Mouse (Mus musculus) MEL (cell line): ENCODE measurements at regions not wholly inside any gene's neighbourhood (a gene's known extent, or its start where the extent isn't known, plus 50 kb on each side); places are given as distances from the start of the nearest gene placed in this dataset.

ENCODE experiments used
- DNase-seq: peaks from one replicate; pipeline ENCODE4 v3.0.0; 2011; ENCODE audit warnings: low read depth, low spot score
- H3K27ac ChIP-seq: 2 replicates; pipeline ENCODE4 v1.5.1; 2012; ENCODE audit warnings: low read depth, mild to moderate bottlenecking, control low read depth, low read length, moderate library complexity; ENCODE audit not compliant: control insufficient read depth
- H3K27me3 ChIP-seq, 2 experiments: fragments of 150-350 bp in 1 of 2; sonication (generic) in 1 of 2; 2 replicates each; pipeline ENCODE4 v1.6.1; 2012; ENCODE audit warnings: low read length in 2 of 2, mild to moderate bottlenecking in 2 of 2, improper control_type of control experiment in 1 of 2, moderate library complexity in 1 of 2; ENCODE audit not compliant: insufficient read depth in 2 of 2, control insufficient read depth in 1 of 2
- H3K36me3 ChIP-seq, 2 experiments: 2 replicates each; pipeline ENCODE4 v1.6.1; 2012 to 2014; ENCODE audit warnings: low read length in 2 of 2, improper control_type of control experiment in 1 of 2, inconsistent platforms in 1 of 2, mild to moderate bottlenecking in 1 of 2; ENCODE audit not compliant: insufficient read depth in 2 of 2, control insufficient read depth in 1 of 2
- H3K4me1 ChIP-seq, 2 experiments: fragments of 150-350 bp in 1 of 2; sonication (generic) in 1 of 2; 2 replicates each; pipeline ENCODE4 v1.6.1; 2012; ENCODE audit warnings: low read length in 2 of 2, improper control_type of control experiment in 1 of 2, mild to moderate bottlenecking in 1 of 2; ENCODE audit not compliant: insufficient read depth in 2 of 2, control insufficient read depth in 1 of 2
- H3K4me3 ChIP-seq, 2 experiments: fragments of 150-350 bp in 1 of 2; sonication (generic) in 1 of 2; 2 replicates each; pipeline ENCODE4 v1.5.1; 2012; ENCODE audit warnings: low read depth in 2 of 2, low read length in 2 of 2, mild to moderate bottlenecking in 2 of 2, moderate library complexity in 2 of 2, control low read depth in 1 of 2, improper control_type of control experiment in 1 of 2; ENCODE audit not compliant: control insufficient read depth in 1 of 2, insufficient read depth in 1 of 2
- H3K79me2 ChIP-seq: 2 replicates; pipeline ENCODE4 v1.6.1; 2012; ENCODE audit warnings: mild to moderate bottlenecking, low read length, moderate library complexity; ENCODE audit not compliant: control insufficient read depth, poor library complexity, insufficient read depth
- H3K9ac ChIP-seq: 2 replicates; pipeline ENCODE4 v1.6.1; 2012; ENCODE audit warnings: low read depth, mild to moderate bottlenecking, control low read depth, low read length, moderate library complexity; ENCODE audit not compliant: control insufficient read depth, poor library complexity, severe bottlenecking
- H3K9me3 ChIP-seq: fragments of 150-350 bp; sonication (generic); replicated peaks from 2 replicates; pipeline ENCODE4 v1.6.1; 2012; ENCODE audit warnings: mild to moderate bottlenecking, low read length, improper control_type of control experiment, moderate library complexity; ENCODE audit not compliant: insufficient read depth
- CHD1 ChIP-seq: IDR thresholded peaks from 2 replicates; pipeline ENCODE4 v1.6.1; 2012; ENCODE audit warnings: low read depth, mild to moderate bottlenecking, inconsistent platforms, low read length, improper control_type of control experiment
- CHD2 ChIP-seq: IDR thresholded peaks from 2 replicates; pipeline ENCODE4 v1.6.1; 2011; ENCODE audit warnings: low read length, improper control_type of control experiment
- E2F4 ChIP-seq: IDR thresholded peaks from 2 replicates; pipeline ENCODE4 v1.6.1; 2011; ENCODE audit warnings: low read depth, low read length, improper control_type of control experiment, borderline replicate concordance
- EP300 ChIP-seq, 2 experiments: IDR thresholded peaks; 2 replicates each; pipeline ENCODE4 v1.6.1; 2011; ENCODE audit warnings: improper control_type of control experiment in 2 of 2, low read length in 2 of 2, low read depth in 1 of 2, mild to moderate bottlenecking in 1 of 2
- ETS1 ChIP-seq: IDR thresholded peaks from 2 replicates; pipeline ENCODE4 v1.6.1; 2012; ENCODE audit warnings: low read depth, mild to moderate bottlenecking, inconsistent platforms, low read length, improper control_type of control experiment, moderate library complexity
- GATA1 ChIP-seq: IDR thresholded peaks from 2 replicates; pipeline ENCODE4 v1.6.1; 2011; ENCODE audit warnings: low read depth, low read length, improper control_type of control experiment
- HCFC1 ChIP-seq: IDR thresholded peaks from 2 replicates; pipeline ENCODE4 v1.6.1; 2012; ENCODE audit warnings: low read depth, mild to moderate bottlenecking, inconsistent platforms, low read length, improper control_type of control experiment, moderate library complexity
- JUND ChIP-seq: IDR thresholded peaks from 2 replicates; pipeline ENCODE4 v1.6.1; 2011; ENCODE audit warnings: low read depth, mild to moderate bottlenecking, improper control_type of control experiment, low read length
- MAZ ChIP-seq: IDR thresholded peaks from 2 replicates; pipeline ENCODE4 v1.6.1; 2012; ENCODE audit warnings: low read depth, mild to moderate bottlenecking, inconsistent platforms, low read length, improper control_type of control experiment
- MEF2A ChIP-seq: IDR thresholded peaks from 2 replicates; pipeline ENCODE4 v1.6.1; 2014; ENCODE audit warnings: low read depth, mild to moderate bottlenecking, inconsistent platforms, low read length, improper control_type of control experiment; ENCODE audit not compliant: poor library complexity, insufficient replicate concordance, severe bottlenecking; ENCODE audit errors: extremely low read depth
- MYB ChIP-seq: IDR thresholded peaks from 2 replicates; pipeline ENCODE4 v1.6.1; 2011; ENCODE audit warnings: mild to moderate bottlenecking, low read depth, low read length, improper control_type of control experiment
- MYC ChIP-seq: IDR thresholded peaks from 2 replicates; pipeline ENCODE4 v1.6.1; 2011; ENCODE audit warnings: low read depth, mild to moderate bottlenecking, low read length, improper control_type of control experiment, moderate library complexity
- NELFE ChIP-seq: IDR thresholded peaks from 2 replicates; pipeline ENCODE4 v1.6.1; 2011; ENCODE audit warnings: low read depth, low read length, improper control_type of control experiment
- POLR2AphosphoS2 ChIP-seq: IDR thresholded peaks from 2 replicates; pipeline ENCODE4 v1.6.1; 2011; ENCODE audit warnings: low read length, improper control_type of control experiment
- RAD21 ChIP-seq: IDR thresholded peaks from 2 replicates; pipeline ENCODE4 v1.6.1; 2011; ENCODE audit warnings: mild to moderate bottlenecking, low read depth, low read length, improper control_type of control experiment
- SIN3A ChIP-seq: IDR thresholded peaks from 2 replicates; pipeline ENCODE4 v1.6.1; 2012; ENCODE audit warnings: low read length, improper control_type of control experiment, inconsistent platforms
- USF1 ChIP-seq: IDR thresholded peaks from 2 replicates; pipeline ENCODE4 v1.6.1; 2014; ENCODE audit warnings: low read depth, mild to moderate bottlenecking, inconsistent platforms, low read length, improper control_type of control experiment, moderate library complexity
- USF2 ChIP-seq, 2 experiments: IDR thresholded peaks; 2 replicates each; pipeline ENCODE4 v1.6.1; 2011 to 2012; ENCODE audit warnings: improper control_type of control experiment in 2 of 2, low read length in 2 of 2, borderline replicate concordance in 1 of 2, inconsistent platforms in 1 of 2, low read depth in 1 of 2, mild to moderate bottlenecking in 1 of 2; ENCODE audit not compliant: insufficient read depth in 1 of 2
- ZMIZ1 ChIP-seq: IDR thresholded peaks from 2 replicates; pipeline ENCODE4 v1.6.1; 2012; ENCODE audit warnings: low read depth, mild to moderate bottlenecking, inconsistent platforms, low read length, improper control_type of control experiment, moderate library complexity
- ZNF384 ChIP-seq: IDR thresholded peaks from 2 replicates; pipeline ENCODE4 v1.6.1; 2012; ENCODE audit warnings: low read depth, mild to moderate bottlenecking, inconsistent platforms, low read length, improper control_type of control experiment

GRCm38 (mm10) chr5:84510144-84510543 lies 93.0 kb upstream of the Epha5 start:
- no peaks in the 10 kb centered on the region for H3K4me1 ChIP-seq
- H3K4me3 ChIP-seq = no peak overlapping the region
- H3K36me3 ChIP-seq = no peaks in the 10 kb centered on the region
- H3K27ac ChIP-seq = no peak overlapping the region
- TF ChIP-seq USF1 (no peak), EP300 (IDR thresholded peaks at IDR 0.05; ENCODE audit: low read depth in 1 of 2, low read length in 2 of 2) (no peak), USF2 (IDR thresholded peaks at IDR 0.05; ENCODE audit: borderline replicate concordance in 1 of 2, insufficient read depth in 1 of 2, low read depth in 1 of 2, low read length in 2 of 2) (no peak), GATA1 (no peak), NELFE (no peak), ETS1 (no peak), MAZ (no peak), E2F4 (no peak), JUND (no peak), ZNF384 (no peak), HCFC1 (no peak), CHD2 (no peak), SIN3A (no peak), MYB (no peak), MYC (no peak), MEF2A (no peak)
- no peaks in the 10 kb centered on the region for H3K79me2 ChIP-seq
- H3K9me3 ChIP-seq = no peaks in the 10 kb centered on the region
- H3K27me3 ChIP-seq = no peaks in the 10 kb centered on the region
- DNase-seq = no peak
- H3K9ac ChIP-seq = no peak overlapping the region

- Histone ChIP-seq H3K4me1 (no peaks in the 10 kb centered on the region), H3K27ac (no peak overlapping the region), H3K36me3 (no peaks in the 10 kb centered on the region), H3K27me3 (no peaks in the 10 kb centered on the region), H3K9ac (no peak overlapping the region), H3K4me3 (no peak overlapping the region), H3K79me2 (no peaks in the 10 kb centered on the region), H3K9me3 (no peaks in the 10 kb centered on the region)
- TF ChIP-seq ZMIZ1 (no peak), NELFE (no peak), MYC (no peak), RAD21 (no peak), SIN3A (no peak), CHD2 (no peak), POLR2AphosphoS2 (no peak), CHD1 (no peak)
- no peak for DNase-seq
These were observed 63.8 kb upstream of the Epha5 start for GRCm38 (mm10) chr5:84480978-84481377.
